Mouse (Mus musculus) forebrain, embryonic 14.5 days (tissue): ENCODE measurements at regions not wholly inside any gene's neighbourhood (a gene's known extent, or its start where the extent isn't known, plus 50 kb on each side); places are given as distances from the start of the nearest gene placed in this dataset.

Experiments
- ATAC-seq: fragments of 200-750 bp; cut with Nextera tagmentation; 2 replicates; pipeline ENCODE4 v1.8.0; 2017; ENCODE audit warnings: mild to moderate bottlenecking, moderate library complexity
- DNase-seq: peaks from one replicate; pipeline ENCODE4 v3.0.0-alpha.2; 2015; ENCODE audit warnings: low spot score
- H3K27ac ChIP-seq: fragments of 300-500 bp; sonication (generic); 2 replicates; pipeline ENCODE4 v1.5.1; 2014; ENCODE audit warnings: low read depth, mild to moderate bottlenecking, control low read depth, low read length, moderate library complexity
- H3K27me3 ChIP-seq: fragments of 300-500 bp; sonication (generic); replicated peaks from 2 replicates; pipeline ENCODE4 v1.6.1; 2014; ENCODE audit warnings: low read length, control low read depth, mixed read lengths; ENCODE audit not compliant: control insufficient read depth, insufficient read depth
- H3K36me3 ChIP-seq: fragments of 300-500 bp; sonication (generic); 2 replicates; pipeline ENCODE4 v1.6.1; 2014; ENCODE audit warnings: low read length, control low read depth; ENCODE audit not compliant: control insufficient read depth, insufficient read depth
- H3K4me1 ChIP-seq: fragments of 300-500 bp; sonication (generic); 2 replicates; pipeline ENCODE4 v1.6.1; 2014; ENCODE audit warnings: antibody characterized with exemption, low read length, control low read depth; ENCODE audit not compliant: control insufficient read depth, insufficient read depth
- H3K4me2 ChIP-seq: fragments of 300-500 bp; sonication (generic); 2 replicates; pipeline ENCODE4 v1.6.1; 2014; ENCODE audit warnings: mild to moderate bottlenecking, control low read depth, low read length
- H3K4me3 ChIP-seq: fragments of 300-500 bp; sonication (generic); 2 replicates; pipeline ENCODE4 v1.5.1; 2014; ENCODE audit warnings: low read depth, low read length, control low read depth
- H3K9ac ChIP-seq: fragments of 300-500 bp; sonication (generic); 2 replicates; pipeline ENCODE4 v1.6.1; 2014; ENCODE audit warnings: mild to moderate bottlenecking, low read length, control low read depth, moderate library complexity
- H3K9me3 ChIP-seq: fragments of 300-500 bp; sonication (generic); replicated peaks from 2 replicates; pipeline ENCODE4 v1.6.1; 2016; ENCODE audit warnings: low read length, control low read depth, mixed read lengths; ENCODE audit not compliant: control insufficient read depth
- WGBS: fragments of 180-500 bp; shearing (Covaris S2); extraction: QIAGEN DNeasy Blood & Tissue Kit; methylation state at CpG from one replicate; pipeline ENCODE4 v1.1.7; 2014; 5-methylcytosine and 5-hydroxymethylcytosine counted together

GRCm38 (mm10) chr7:88544393-88544792, 114.3 kb downstream of the Rab38 start:
- Histone ChIP-seq H3K36me3 (no peaks in the 10 kb centered on the region), H3K27ac (no peak overlapping the region), H3K9ac (no peak overlapping the region), H3K4me3 (no peak overlapping the region), H3K4me2 (no peak overlapping the region), H3K4me1 (no peaks in the 10 kb centered on the region), H3K9me3 (no peaks in the 10 kb centered on the region), H3K27me3 (no peaks in the 10 kb centered on the region)
- DNase-seq (peak; percentile 93), ATAC-seq (peak; percentile 95)
- WGBS = 13% methylated on average over 4 of the region's 4 CpGs

- Histone ChIP-seq H3K4me3 (no peak overlapping the region), H3K4me2 (no peak overlapping the region), H3K9ac (no peak overlapping the region), H3K27ac (no peak overlapping the region), H3K27me3 (no peaks in the 10 kb centered on the region), H3K9me3 (no peaks in the 10 kb centered on the region), H3K36me3 (no peaks in the 10 kb centered on the region), H3K4me1 (no peaks in the 10 kb centered on the region)
- ATAC-seq = peak; percentile 46; the same call in 1 of the 2 replicates
- DNase-seq = no peak
- 39% methylated on average over 5 of the region's 5 CpGs for WGBS
Measured at GRCm38 (mm10) chr7:88544976-88545654, 115.0 kb downstream of the Rab38 start.

GRCm38 (mm10) chr7:88575073-88575472, 145.0 kb downstream of the Rab38 start:
- H3K9me3 ChIP-seq = no peaks in the 10 kb centered on the region
- DNase-seq (no peak), ATAC-seq (no peak)
- H3K4me2 ChIP-seq = no peak overlapping the region
- H3K36me3 ChIP-seq = no peaks in the 10 kb centered on the region
- no peak overlapping the region for H3K27ac ChIP-seq
- H3K27me3 ChIP-seq = no peaks in the 10 kb centered on the region
- H3K4me3 ChIP-seq = no peak overlapping the region
- H3K4me1 ChIP-seq = no peaks in the 10 kb centered on the region
- H3K9ac ChIP-seq = no peak overlapping the region
- WGBS = 73% methylated on average over 1 of the region's 1 CpGs

- DNase-seq (no peak), ATAC-seq (no peak)
- no peaks in the 10 kb centered on the region for H3K27me3 ChIP-seq
- no peaks in the 10 kb centered on the region for H3K9me3 ChIP-seq
- no peak overlapping the region for H3K4me2 ChIP-seq
- no peak overlapping the region for H3K27ac ChIP-seq
- WGBS = 89% methylated on average over 1 of the region's 1 CpGs
- no peaks in the 10 kb centered on the region for H3K36me3 ChIP-seq
- H3K4me3 ChIP-seq = no peak overlapping the region
- H3K9ac ChIP-seq = no peak overlapping the region
- H3K4me1 ChIP-seq = no peaks in the 10 kb centered on the region
Measured at GRCm38 (mm10) chr7:88600781-88601180, 170.7 kb downstream of the Rab38 start.
